Mouse (Mus musculus) heart, adult 8-10 months (tissue): ENCODE measurements around the gene Agfg1. TPM values are rescaled to one million over a fixed set of nuclear protein-coding genes. Genes with fewer than 3 reads are reported as not detected.
"Not testable (repeated sequence)": the region's sequence is repeated elsewhere in the genome, so short reads cannot be mapped to it uniquely, and the experiment has no call there.

Experiments used
- DNase-seq: peaks from one replicate; pipeline ENCODE4 v3.0.0; 2022; ENCODE audit warnings: low spot score
- microRNA-seq: library from miRNA; unstranded; fragments of <30 nt; microRNA quantifications from one replicate; pipeline ENCODE4 v1.2.0, GENCODE M21; 2022
- total RNA-seq, 4 experiments: library from RNA; stranded (reverse); gene quantifications; 2 replicates each; pipeline ENCODE4 v1.2.4; 2022

Agfg1 gene
- total RNA-seq, 4 experiments from 2014 or later, result 23.8 to 28.7 (median 26.0) TPM

- no peak for DNase-seq
Observed at GRCm38 (mm10) chr1:82905886-82906285, 66.6 kb downstream of the Agfg1 start.

- DNase-seq, result no peak
Observed at GRCm38 (mm10) chr1:82913025-82913424, 73.7 kb downstream of the Agfg1 start, which contains the start of gene A030005L19Rik. A030005L19Rik (plus strand) TSS chr1:82913325.

GRCm38 (mm10) chr1:82913434-82913833, 74.2 kb downstream of the Agfg1 start:
- DNase-seq, result not testable (repeated sequence)

GRCm38 (mm10) chr1:82924650-82925049, 85.4 kb downstream of the Agfg1 start, which contains the start of gene A030014E15Rik:
A030014E15Rik (plus strand) TSS chr1:82924917.
- peak; percentile 13 for DNase-seq

- not testable (repeated sequence) for DNase-seq
Observed at GRCm38 (mm10) chr1:82930558-82930957, 91.3 kb downstream of the Agfg1 start.

GRCm38 (mm10) chr1:82931326-82931725, 92.0 kb downstream of the Agfg1 start, which contains the start of gene Gm6217:
Gm6217 (minus strand) TSS chr1:82931399.
- not testable (repeated sequence) for DNase-seq

- DNase-seq, result no peak
Observed at GRCm38 (mm10) chr1:82938666-82939065, 99.4 kb downstream of the Agfg1 start.

- not testable (repeated sequence) for DNase-seq
Observed at GRCm38 (mm10) chr1:82942505-82942904, 103.2 kb downstream of the Agfg1 start.

- DNase-seq, result not testable (repeated sequence)
Observed at GRCm38 (mm10) chr1:82943295-82943694, 104.0 kb downstream of the Agfg1 start, which contains the start of gene A030003K21Rik. A030003K21Rik (minus strand) TSS chr1:82943388.

GRCm38 (mm10) chr1:82946029-82946428, 106.7 kb downstream of the Agfg1 start:
- not testable (repeated sequence) for DNase-seq

GRCm38 (mm10) chr1:82948601-82949000, 109.3 kb downstream of the Agfg1 start:
- no peak for DNase-seq

Small RNA genes within 50 kb of the gene (microRNA-seq; reads per million reads assigned to microRNA genes)
- 0.84 reads per million for gene Gm22396

Other genes with a start within 250 kb of the Agfg1 start
- 100 to 1,000 TPM; 150 to 163 (median 154) TPM for gene Mff, start 114.6 kb upstream of the Agfg1 start, total RNA-seq
- not detected for gene Tm4sf20, start 71.0 kb upstream of the Agfg1 start, total RNA-seq
- gene Gm47791, start 68.2 kb upstream of the Agfg1 start, total RNA-seq, result not detected
- not detected for gene A030005L19Rik, start 73.8 kb downstream of the Agfg1 start, total RNA-seq
- gene A030014E15Rik, start 85.4 kb downstream of the Agfg1 start, total RNA-seq, result not detected
- not detected for gene Gm6217, start 91.9 kb downstream of the Agfg1 start, total RNA-seq
- not detected for gene A030003K21Rik, start 103.9 kb downstream of the Agfg1 start, total RNA-seq
- not detected for gene Gm7544, start 116.5 kb downstream of the Agfg1 start, total RNA-seq
- gene Gm47955, start 120.8 kb downstream of the Agfg1 start, total RNA-seq, result not detected
- gene Gm47959, start 161.1 kb downstream of the Agfg1 start, total RNA-seq, result not detected
- gene Slc19a3, start 199.0 kb downstream of the Agfg1 start, total RNA-seq, result under 1 TPM; 0.12 to 0.63 (median 0.37) TPM
- gene Krtap28-10, start 203.0 kb downstream of the Agfg1 start, total RNA-seq, result not detected
- gene Gm47969, start 205.4 kb downstream of the Agfg1 start, total RNA-seq, result not detected
- gene A030005K14Rik, start 219.9 kb downstream of the Agfg1 start, total RNA-seq, result not detected
- gene Krtap28-13, start 221.4 kb downstream of the Agfg1 start, total RNA-seq, result not detected